Mouse (Mus musculus) bone marrow macrophage, adult 2 months (primary cell): ENCODE results near the gene Rsl24d1. TPM values are rescaled to one million over a fixed set of nuclear protein-coding genes. Genes with fewer than 3 reads are reported as not detected.

Experiments used
- H3K27ac ChIP-seq: 2 replicates; pipeline ENCODE4 v1.5.1; 2012; ENCODE audit warnings: low read depth, low read length; ENCODE audit not compliant: insufficient read depth
- H3K4me1 ChIP-seq: 2 replicates; pipeline ENCODE4 v1.6.1; 2012; ENCODE audit warnings: low read length; ENCODE audit not compliant: control insufficient read depth, insufficient read depth
- H3K4me3 ChIP-seq: 2 replicates; pipeline ENCODE4 v1.5.1; 2012; ENCODE audit warnings: mild to moderate bottlenecking, low read length, moderate library complexity; ENCODE audit not compliant: insufficient read depth
- CTCF ChIP-seq: IDR thresholded peaks from 2 replicates; pipeline ENCODE4 v1.5.1; 2012; ENCODE audit warnings: low read depth, mild to moderate bottlenecking, low read length, moderate library complexity
- POLR2A ChIP-seq: IDR thresholded peaks from 2 replicates; pipeline ENCODE4 v1.6.1; 2012; ENCODE audit warnings: mild to moderate bottlenecking, low read depth, low read length, borderline replicate concordance
- polyA plus RNA-seq: library from polyadenylated mRNA; stranded (reverse); fragments of >200 nt; gene quantifications from 2 replicates; pipeline ENCODE4 v1.2.4, GENCODE M21; 2012; ENCODE audit not compliant: missing spikeins, insufficient read depth, insufficient read length

The Rsl24d1 gene
- polyA plus RNA-seq, 1 experiment, result 51.3 TPM

GRCm38 (mm10) chr9:73082291-73083000 is 30.8 kb upstream of the Rsl24d1 start:
- no peak for TF ChIP-seq POLR2A
- no peak for TF ChIP-seq CTCF
- Histone ChIP-seq H3K4me3 (no peak overlapping the region), H3K27ac (no peak overlapping the region), H3K4me1 (peaks cover 17% of the 10 kb centered on the region)

- H3K27ac ChIP-seq, result no peak overlapping the region
- TF ChIP-seq POLR2A (no peak), CTCF (no peak)
- peaks cover 18% of the 10 kb centered on the region for H3K4me1 ChIP-seq
These were observed 29.3 kb upstream of the Rsl24d1 start for GRCm38 (mm10) chr9:73083956-73084355.

GRCm38 (mm10) chr9:73085845-73086244 is 27.4 kb upstream of the Rsl24d1 start:
- Histone ChIP-seq H3K27ac (peak overlapping the region; percentile 7; the same call in 1 of the 2 replicates), H3K4me3 (no peak overlapping the region), H3K4me1 (peaks cover 30% of the 10 kb centered on the region)
- TF ChIP-seq CTCF, result no peak
- no peak for TF ChIP-seq POLR2A

More at GRCm38 (mm10) chr9:73083956-73084355, 29.3 kb upstream of the Rsl24d1 start:
- no peak overlapping the region for H3K4me3 ChIP-seq

GRCm38 (mm10) chr9:73087121-73087520 is 26.1 kb upstream of the Rsl24d1 start:
- TF ChIP-seq POLR2A, result no peak
- Histone ChIP-seq H3K27ac (no peak overlapping the region), H3K4me1 (peaks cover 30% of the 10 kb centered on the region), H3K4me3 (no peak overlapping the region)

- no peak overlapping the region for H3K27ac ChIP-seq
- peaks cover 30% of the 10 kb centered on the region for H3K4me1 ChIP-seq
- H3K4me3 ChIP-seq, result no peak overlapping the region
- TF ChIP-seq CTCF, result no peak
- no peak for TF ChIP-seq POLR2A
These were observed 25.6 kb upstream of the Rsl24d1 start for GRCm38 (mm10) chr9:73087581-73087980.

GRCm38 (mm10) chr9:73089222-73089920 is 23.9 kb upstream of the Rsl24d1 start:
- Histone ChIP-seq H3K4me3 (no peak overlapping the region), H3K4me1 (peaks cover 30% of the 10 kb centered on the region), H3K27ac (peak overlapping the region; percentile 51)
- no peak for TF ChIP-seq POLR2A
- no peak for TF ChIP-seq CTCF

- H3K27ac ChIP-seq, result peak overlapping the region; percentile 36
- no peak for TF ChIP-seq POLR2A
- H3K4me3 ChIP-seq, result no peak overlapping the region
- H3K4me1 ChIP-seq, result peaks cover 30% of the 10 kb centered on the region
These were observed 23.1 kb upstream of the Rsl24d1 start for GRCm38 (mm10) chr9:73090121-73090520.

GRCm38 (mm10) chr9:73091747-73092146 is 21.5 kb upstream of the Rsl24d1 start:
- no peak for TF ChIP-seq CTCF
- TF ChIP-seq POLR2A, result no peak
- peaks cover 17% of the 10 kb centered on the region for H3K4me1 ChIP-seq
- no peak overlapping the region for H3K4me3 ChIP-seq
- no peak overlapping the region for H3K27ac ChIP-seq

- no peak overlapping the region for H3K4me3 ChIP-seq
- TF ChIP-seq POLR2A, result no peak
- TF ChIP-seq CTCF, result no peak
- H3K27ac ChIP-seq, result no peak overlapping the region
- H3K4me1 ChIP-seq, result peaks cover 6% of the 10 kb centered on the region
These were observed 18.6 kb upstream of the Rsl24d1 start for GRCm38 (mm10) chr9:73094580-73094979.

GRCm38 (mm10) chr9:73097898-73098297 is 15.3 kb upstream of the Rsl24d1 start:
- no peak for TF ChIP-seq POLR2A
- no peak for TF ChIP-seq CTCF
- Histone ChIP-seq H3K27ac (no peak overlapping the region), H3K4me1 (no peaks in the 10 kb centered on the region), H3K4me3 (no peak overlapping the region)
